In genomic region chr6:47191277-47191800, GRCm38 (mm10) we compare ENCODE assay signal across 8 mouse cellular contexts.
DNase-seq lines count a peak whose midpoint lies in the region; ATAC-seq and TF ChIP-seq lines count a peak whose summit lies in the region.

No protein-coding gene starts in this region.

- peak; percentile 83 for TF ChIP-seq CTCF in hindbrain, postnatal 0 days (IDR thresholded peaks at IDR 0.05; ENCODE audit: low read depth)

- no peaks in the 10 kb centered on the region for H3K27me3 ChIP-seq in midbrain, embryonic 14.5 days (ENCODE audit: control insufficient read depth, insufficient read depth, low read length)
- no peaks in the 10 kb centered on the region; the same call in 1 of the 2 replicates for H3K27me3 ChIP-seq in midbrain, embryonic 13.5 days
- H3K27me3 ChIP-seq in embryonic facial prominence, embryonic 13.5 days: no peaks in the 10 kb centered on the region
- H3K27me3 ChIP-seq in hindbrain, postnatal 0 days (ENCODE audit: insufficient read depth, low read length): no peaks in the 10 kb centered on the region
- no peaks in the 10 kb centered on the region for H3K27me3 ChIP-seq in limb, embryonic 13.5 days
- no peaks in the 10 kb centered on the region for H3K27me3 ChIP-seq in neural tube, embryonic 13.5 days

- ATAC-seq in midbrain, embryonic 14.5 days (ENCODE audit: low FRiP score, low TSS enrichment): no peak
- ATAC-seq in midbrain, embryonic 13.5 days: no peak
- ATAC-seq in embryonic facial prominence, embryonic 13.5 days (ENCODE audit: insufficient number of reproducible peaks, insufficient read depth, low FRiP score, low TSS enrichment, low read depth): no peak
- no peak for ATAC-seq in hindbrain, postnatal 0 days
- ATAC-seq in limb, embryonic 13.5 days (ENCODE audit: low FRiP score, low read depth): no peak
- no peak for ATAC-seq in neural tube, embryonic 13.5 days (ENCODE audit: low read depth)

- H3K4me3 ChIP-seq in midbrain, embryonic 14.5 days (replicated peaks; ENCODE audit: low read depth, low read length): no peak overlapping the region
- H3K4me3 ChIP-seq in midbrain, embryonic 13.5 days (replicated peaks): no peak overlapping the region
- peak overlapping the region; percentile 4; the same call in 1 of the 2 replicates for H3K4me3 ChIP-seq in embryonic facial prominence, embryonic 13.5 days
- no peak overlapping the region for H3K4me3 ChIP-seq in hindbrain, postnatal 0 days (ENCODE audit: low read length)
- no peak overlapping the region for H3K4me3 ChIP-seq in limb, embryonic 13.5 days
- no peak overlapping the region for H3K4me3 ChIP-seq in neural tube, embryonic 13.5 days

- WGBS in midbrain, embryonic 14.5 days: 19% methylated on average over 7 of the region's 7 CpGs
- WGBS in midbrain, embryonic 13.5 days: 17% methylated on average over 7 of the region's 7 CpGs
- 18% methylated on average over 7 of the region's 7 CpGs for WGBS in embryonic facial prominence, embryonic 13.5 days
- WGBS in hindbrain, postnatal 0 days: 16% methylated on average over 7 of the region's 7 CpGs
- 21% methylated on average over 7 of the region's 7 CpGs for WGBS in limb, embryonic 13.5 days
- 23% methylated on average over 7 of the region's 7 CpGs for WGBS in neural tube, embryonic 13.5 days

- H3K4me1 ChIP-seq in midbrain, embryonic 14.5 days (ENCODE audit: control insufficient read depth, insufficient read depth, low read length): no peaks in the 10 kb centered on the region
- H3K4me1 ChIP-seq in midbrain, embryonic 13.5 days (replicated peaks): peaks cover 9% of the 10 kb centered on the region; the same call in 1 of the 2 replicates
- H3K4me1 ChIP-seq in embryonic facial prominence, embryonic 13.5 days: 0 out of 2 replicates have a peak, but pooled peaks cover 2% of the 10 kb centered on the region
- no peaks in the 10 kb centered on the region for H3K4me1 ChIP-seq in hindbrain, postnatal 0 days (ENCODE audit: insufficient read depth, low read length)
- H3K4me1 ChIP-seq in limb, embryonic 13.5 days: no peaks in the 10 kb centered on the region
- H3K4me1 ChIP-seq in neural tube, embryonic 13.5 days (replicated peaks): 0 out of 2 replicates have a peak, but pooled peaks cover 6% of the 10 kb centered on the region

- H3K27ac ChIP-seq in midbrain, embryonic 14.5 days (replicated peaks; ENCODE audit: low read depth, low read length): no peak overlapping the region
- no peak overlapping the region for H3K27ac ChIP-seq in midbrain, embryonic 13.5 days
- H3K27ac ChIP-seq in embryonic facial prominence, embryonic 13.5 days: no peak overlapping the region
- H3K27ac ChIP-seq in hindbrain, postnatal 0 days: no peak overlapping the region
- H3K27ac ChIP-seq in limb, embryonic 13.5 days: no peak overlapping the region
- no peak overlapping the region for H3K27ac ChIP-seq in neural tube, embryonic 13.5 days (replicated peaks)

- H3K4me2 ChIP-seq in midbrain, embryonic 14.5 days (ENCODE audit: low read length): no peak overlapping the region
- H3K4me2 ChIP-seq in midbrain, embryonic 13.5 days (replicated peaks): no peak overlapping the region
- H3K4me2 ChIP-seq in embryonic facial prominence, embryonic 13.5 days: peak overlapping the region; percentile 44
- no peak overlapping the region for H3K4me2 ChIP-seq in hindbrain, postnatal 0 days (ENCODE audit: low read depth, low read length)
- H3K4me2 ChIP-seq in limb, embryonic 13.5 days (replicated peaks): peak overlapping the region; percentile 41
- 0 out of 2 replicates have a peak overlapping the region, but pooled peaks have one; percentile 11 for H3K4me2 ChIP-seq in neural tube, embryonic 13.5 days

- H3K9ac ChIP-seq in midbrain, embryonic 14.5 days (replicated peaks; ENCODE audit: low read length): no peak overlapping the region
- no peak overlapping the region for H3K9ac ChIP-seq in midbrain, embryonic 13.5 days (replicated peaks)
- no peak overlapping the region for H3K9ac ChIP-seq in embryonic facial prominence, embryonic 13.5 days
- H3K9ac ChIP-seq in hindbrain, postnatal 0 days (replicated peaks; ENCODE audit: low read length): no peak overlapping the region
- H3K9ac ChIP-seq in limb, embryonic 13.5 days: no peak overlapping the region
- H3K9ac ChIP-seq in neural tube, embryonic 13.5 days: no peak overlapping the region

- no peaks in the 10 kb centered on the region for H3K9me3 ChIP-seq in midbrain, embryonic 14.5 days (ENCODE audit: control insufficient read depth, low read length)
- no peaks in the 10 kb centered on the region for H3K9me3 ChIP-seq in midbrain, embryonic 13.5 days
- no peaks in the 10 kb centered on the region for H3K9me3 ChIP-seq in embryonic facial prominence, embryonic 13.5 days
- H3K9me3 ChIP-seq in hindbrain, postnatal 0 days (ENCODE audit: low read length): no peaks in the 10 kb centered on the region
- H3K9me3 ChIP-seq in limb, embryonic 13.5 days: no peaks in the 10 kb centered on the region
- H3K9me3 ChIP-seq in neural tube, embryonic 13.5 days: no peaks in the 10 kb centered on the region

- H3K36me3 ChIP-seq in midbrain, embryonic 14.5 days (ENCODE audit: control insufficient read depth, insufficient read depth, low read length): no peaks in the 10 kb centered on the region
- no peaks in the 10 kb centered on the region for H3K36me3 ChIP-seq in midbrain, embryonic 13.5 days
- no peaks in the 10 kb centered on the region for H3K36me3 ChIP-seq in embryonic facial prominence, embryonic 13.5 days
- no peaks in the 10 kb centered on the region for H3K36me3 ChIP-seq in hindbrain, postnatal 0 days (ENCODE audit: insufficient read depth, low read length)
- no peaks in the 10 kb centered on the region for H3K36me3 ChIP-seq in limb, embryonic 13.5 days
- H3K36me3 ChIP-seq in neural tube, embryonic 13.5 days: no peaks in the 10 kb centered on the region

- DNase-seq in midbrain, embryonic 14.5 days: peak; percentile 85
- DNase-seq in adrenal gland, adult 18-20 months (ENCODE audit: low spot score in 2 of 2): peak; percentile 50 to 53
- peak; percentile 76 for DNase-seq in hindbrain, postnatal 0 days (ENCODE audit: low spot score)
- DNase-seq in yolk sac, embryonic 10.5 days (ENCODE audit: low spot score): no peak

Comparison
In these comparisons a context has a peak if more than half of its experiments do, and no peak if none do; other contexts are left out.
1. H3K4me2 ChIP-seq: peak in embryonic facial prominence, embryonic 13.5 days (single experiment), limb, embryonic 13.5 days (single experiment) and neural tube, embryonic 13.5 days (single experiment); none in midbrain, embryonic 14.5 days (single experiment), midbrain, embryonic 13.5 days (single experiment) and hindbrain, postnatal 0 days (single experiment).